Mouse (Mus musculus) gastrocnemius, adult 2 months (tissue): ENCODE measurements around the gene Ascl4. TPM values are rescaled to one million over a fixed set of nuclear protein-coding genes. Genes with fewer than 3 reads are reported as not detected.

ENCODE experiments used
- DNase-seq: peaks from one replicate; pipeline ENCODE4 v3.0.0; 2022
- H3K27ac ChIP-seq: fragments of 200-600 bp; 2 replicates; pipeline ENCODE4 v1.8.1; 2022; ENCODE audit warnings: mild to moderate bottlenecking
- H3K4me3 ChIP-seq: fragments of 200-600 bp; 2 replicates; pipeline ENCODE4 v1.8.1; 2022; ENCODE audit warnings: mild to moderate bottlenecking, moderate library complexity
- CTCF ChIP-seq: fragments of 200-600 bp; IDR thresholded peaks from 2 replicates; pipeline ENCODE4 v1.8.1; 2022; ENCODE audit warnings: antibody characterized with exemption, mild to moderate bottlenecking, moderate library complexity
- intact Hi-C: fragments of 180-260 bp; cut with DNase I; formaldehyde crosslinking; loops from one replicate; pipeline ENCODE4 v1.15.1; 2025
- total RNA-seq, 2 experiments: library from RNA; stranded (reverse); gene quantifications; 2 replicates each; pipeline ENCODE4 v1.2.3; 2021

Gene Ascl4
- total RNA-seq, 2 experiments from 2014 or later, result not detected

DNA sequence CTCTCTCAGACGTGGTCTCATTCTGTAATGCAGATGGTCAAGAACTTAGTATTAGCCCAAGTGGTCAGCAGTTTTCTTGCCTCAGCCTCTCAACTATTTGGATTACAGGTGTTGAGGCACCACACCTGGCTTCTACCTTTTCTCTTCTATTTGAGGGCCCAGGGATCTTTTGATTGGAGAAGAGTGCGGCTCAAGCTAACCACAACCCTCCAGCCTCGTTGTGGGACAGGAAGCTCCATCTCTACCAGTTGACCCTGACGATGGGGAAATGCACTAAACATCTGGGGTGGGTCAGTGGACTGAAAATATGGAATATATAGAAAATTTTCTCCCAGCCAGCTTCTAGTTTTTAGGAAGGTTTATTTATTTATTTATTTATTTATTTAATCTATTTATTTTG is 64.9 kb downstream of the Ascl4 start:
- TF ChIP-seq CTCF, result no peak
- intact Hi-C loops, result no loop called here
- no peak for DNase-seq
- H3K27ac ChIP-seq, result no peak overlapping the region
- no peak overlapping the region for H3K4me3 ChIP-seq

- no peak for DNase-seq
- no peak for TF ChIP-seq CTCF
- H3K4me3 ChIP-seq, result no peak overlapping the region
- no peak overlapping the region for H3K27ac ChIP-seq
- intact Hi-C loops, result no loop called here
Observed at GRCm38 (mm10) chr10:85993836-85994235, 66.4 kb downstream of the Ascl4 start.

DNA sequence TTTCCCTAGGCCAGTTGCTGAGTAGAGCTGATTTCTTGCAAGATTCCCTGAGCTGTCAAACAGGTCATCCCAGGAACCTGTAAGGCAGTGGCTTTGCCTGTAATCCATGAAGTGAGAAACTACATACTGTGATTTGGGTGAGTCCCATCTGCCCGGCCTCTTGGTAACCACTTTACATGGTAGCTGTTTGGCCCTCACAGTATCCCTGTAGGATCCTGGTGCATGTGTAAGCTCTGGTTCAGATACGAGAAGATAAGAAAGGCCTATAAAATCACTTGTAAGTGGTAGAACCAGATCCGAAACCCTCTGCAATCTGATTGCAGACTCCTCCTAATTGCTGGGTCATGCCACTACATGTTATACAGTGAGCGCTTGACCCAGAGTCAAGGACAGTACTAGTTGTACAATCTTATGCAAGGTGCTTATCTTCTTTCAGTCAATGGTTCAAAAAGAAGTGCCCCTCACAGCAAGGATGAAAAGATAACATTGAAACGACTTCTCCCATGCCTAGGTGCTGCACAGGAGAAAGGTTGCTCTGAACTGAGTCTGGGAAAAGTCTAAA is 67.1 kb downstream of the Ascl4 start:
- DNase-seq, result no peak
- intact Hi-C loops, result no loop called here
- TF ChIP-seq CTCF, result no peak
- Histone ChIP-seq H3K4me3 (no peak overlapping the region), H3K27ac (no peak overlapping the region)

Other genes with a start within 250 kb of the Ascl4 start
- gene Pwp1, start 98.2 kb upstream of the Ascl4 start, total RNA-seq, result 10 to 100 TPM; 18.1 to 19.2 TPM
- 10 to 100 TPM; 15.0 to 19.9 TPM for gene Prdm4, start 10.5 kb upstream of the Ascl4 start, total RNA-seq
- gene Rtcb, start 30.1 kb downstream of the Ascl4 start, total RNA-seq, result 10 to 100 TPM; 44.0 to 48.4 TPM
- not detected for gene Bpifc, start 84.2 kb downstream of the Ascl4 start, total RNA-seq
- gene Fbxo7, start 94.3 kb downstream of the Ascl4 start, total RNA-seq, result 10 to 100 TPM in 1 of 2 experiments, 1 to 10 TPM in 1; 8.5 to 11.8 TPM